Mouse (Mus musculus): ENCODE data around the gene Olfr1314.

The Olfr1314 gene

GRCm38 (mm10) chr2:112096681-112097080 lies at the start of gene Olfr1314:
Gene Olfr1314 (minus strand): TSS chr2:112096781.
- DNase-seq (ENCODE audit: low spot score), result no peak

- DNase-seq (ENCODE audit: low spot score), result no peak
Measured at GRCm38 (mm10) chr2:112140029-112140428, 43.4 kb upstream of the Olfr1314 start, which contains the start of gene Olfr1317. Gene Olfr1317 (plus strand): TSS chr2:112140329.

GRCm38 (mm10) chr2:112134877-112135276 lies 38.3 kb upstream of the Olfr1314 start, which contains the start of gene Olfr1316:
Gene Olfr1316 (minus strand): TSS chr2:112134977.
- DNase-seq (ENCODE audit: low spot score), result no peak

- no peak for DNase-seq (ENCODE audit: low spot score)
Measured at GRCm38 (mm10) chr2:112115340-112115739, 18.8 kb upstream of the Olfr1314 start, which contains the start of gene Olfr1315-ps1. Gene Olfr1315-ps1 (minus strand): TSS chr2:112115440.

GRCm38 (mm10) chr2:112077743-112078142 lies 18.8 kb downstream of the Olfr1314 start, which contains the start of gene Olfr1313:
Gene Olfr1313 (minus strand): TSS chr2:112077843.
- no peak for DNase-seq (ENCODE audit: low spot score)

- DNase-seq (ENCODE audit: low spot score), result no peak
Measured at GRCm38 (mm10) chr2:112050138-112050537, 46.4 kb downstream of the Olfr1314 start, which contains the start of gene Olfr1312. Gene Olfr1312 (minus strand): TSS chr2:112050238.

Data from adipocyte (in vitro differentiated cells).